In the genomic region with DNA sequence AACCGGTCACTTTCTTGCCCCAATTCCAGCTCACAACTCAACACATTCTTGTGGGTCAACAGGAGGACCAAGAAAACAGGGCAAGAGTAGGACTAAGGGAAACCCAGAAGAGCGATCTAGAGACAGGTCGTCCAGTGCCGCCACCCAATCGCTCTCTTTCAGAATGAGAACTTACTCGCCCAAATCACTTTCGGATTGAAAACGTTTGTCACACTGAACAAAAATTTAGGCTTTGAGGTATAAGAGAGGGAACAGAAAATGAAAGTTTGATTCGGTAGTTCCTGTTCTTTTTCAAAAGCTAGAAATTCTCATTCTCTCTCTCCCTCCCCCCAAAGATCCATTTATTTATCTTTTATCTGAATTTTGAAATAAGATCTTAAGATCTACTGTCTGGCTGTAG, we compare ENCODE assay signal across 21 mouse cellular contexts.
DNase-seq lines count a peak whose midpoint lies in the region; ATAC-seq lines count a peak whose summit lies in the region.
"Had no signal": no experiment of that assay in that cellular context is flagged by ENCODE, and none has a peak within 500 bp of the region (broad histone marks: within the 10 kb centered on the region; RNA-seq: fewer than 3 reads in every experiment).

No protein-coding gene starts in this region.

- no peaks in the 10 kb centered on the region for H3K27me3 ChIP-seq in forebrain, embryonic 10.5 days (ENCODE audit: poor library complexity, severe bottlenecking)
- H3K27me3 ChIP-seq: heart, embryonic 15.5 days; hindbrain, embryonic 15.5 days had no signal

- no peaks in the 10 kb centered on the region for H3K4me1 ChIP-seq in forebrain, embryonic 10.5 days
- H3K4me1 ChIP-seq: embryonic facial prominence, embryonic 10.5 days; hindbrain, embryonic 10.5 days; hindbrain, embryonic 15.5 days had no signal

- peak; percentile 61 for ATAC-seq in CD4-positive, CD25-positive, alpha-beta regulatory T cell, adult 4 months
- ATAC-seq in activated CD4-positive, CD25-positive, alpha-beta regulatory T cell, adult 4 months: peak; percentile 32
- peak; percentile 56 for ATAC-seq in inflammation-experienced regulatory T-cells, adult 6 months
- ATAC-seq: forebrain, embryonic 14.5 days had no signal

- peaks cover 70% of the 10 kb centered on the region for H3K36me3 ChIP-seq in forebrain, embryonic 10.5 days (replicated peaks)
- H3K36me3 ChIP-seq: G1E; hindbrain, embryonic 15.5 days had no signal

- H3K4me3 ChIP-seq in forebrain, embryonic 10.5 days: no peak overlapping the region
- H3K4me3 ChIP-seq: embryonic facial prominence, embryonic 10.5 days; heart, adult 2 months; heart, embryonic 15.5 days; hindbrain, embryonic 10.5 days; hindbrain, embryonic 15.5 days had no signal

- 95% methylated on average over 9 of the region's 9 CpGs for WGBS in forebrain, embryonic 10.5 days

- H3K9me3 ChIP-seq in forebrain, embryonic 10.5 days: no peaks in the 10 kb centered on the region
- H3K9me3 ChIP-seq: embryonic facial prominence, embryonic 10.5 days; G1E; heart, embryonic 15.5 days; hindbrain, embryonic 10.5 days; hindbrain, embryonic 15.5 days had no signal

- DNase-seq in A20 (ENCODE audit: low read depth, low spot score): peak; percentile 87
- no peak for DNase-seq in frontal cortex, postnatal 14 days (ENCODE audit: low spot score in 2 of 2)
- DNase-seq in forebrain, embryonic 10.5 days (ENCODE audit: extremely low spot score, low spot score): no peak
- no peak for DNase-seq in left cerebral cortex, adult 11 months (ENCODE audit: low spot score)
- no peak for DNase-seq in thymus, postnatal 25 days
- DNase-seq: adrenal gland, postnatal 10 days; cerebellum, adult 11 months; cerebellum, adult 8-10 months; cerebellum, postnatal 14 days; heart, adult 2 months; heart, postnatal 14 days; kidney, adult 11 months had no signal

- H3K27ac ChIP-seq in forebrain, embryonic 10.5 days: no peak overlapping the region
- H3K27ac ChIP-seq: embryonic facial prominence, embryonic 10.5 days; heart, adult 2 months; heart, embryonic 15.5 days; hindbrain, embryonic 10.5 days; hindbrain, embryonic 15.5 days had no signal
